Mouse (Mus musculus) CH12.LX (cell line): ENCODE results near the gene Uggt1.

Source experiments
- CHD1 ChIP-seq: IDR thresholded peaks from 2 replicates; pipeline ENCODE4 v1.6.1; 2012; ENCODE audit warnings: low read depth, low read length, improper control_type of control experiment, inconsistent platforms
- CHD2 ChIP-seq: IDR thresholded peaks from 2 replicates; pipeline ENCODE4 v1.6.1; 2011; ENCODE audit warnings: low read length, improper control_type of control experiment
- CTCF ChIP-seq, 2 experiments: IDR thresholded peaks in 1 of 2; conservative IDR thresholded peaks in 1 of 2; 2 replicates each; pipeline ENCODE4 v1.5.1; 2011 to 2012; ENCODE audit warnings: low read depth in 2 of 2, low read length in 2 of 2, improper control_type of control experiment in 1 of 2, inconsistent platforms in 1 of 2, mild to moderate bottlenecking in 1 of 2, moderate library complexity in 1 of 2
- EP300 ChIP-seq: IDR thresholded peaks from 2 replicates; pipeline ENCODE4 v1.6.1; 2011; ENCODE audit warnings: low read length, improper control_type of control experiment
- HCFC1 ChIP-seq: IDR thresholded peaks from 2 replicates; pipeline ENCODE4 v1.6.1; 2012; ENCODE audit warnings: low read depth, mild to moderate bottlenecking, inconsistent platforms, low read length, improper control_type of control experiment
- POLR2A ChIP-seq: IDR thresholded peaks from 2 replicates; pipeline ENCODE4 v1.6.1; 2011; ENCODE audit warnings: low read depth, mild to moderate bottlenecking, improper control_type of control experiment, low read length
- POLR2AphosphoS2 ChIP-seq: IDR thresholded peaks from 2 replicates; pipeline ENCODE4 v1.6.1; 2011; ENCODE audit warnings: low read depth, low read length, improper control_type of control experiment
- SMC3 ChIP-seq: IDR thresholded peaks from 2 replicates; pipeline ENCODE4 v1.6.1; 2011; ENCODE audit warnings: low read depth, low read length, improper control_type of control experiment
- UBTF ChIP-seq: IDR thresholded peaks from 2 replicates; pipeline ENCODE4 v1.6.1; 2012; ENCODE audit warnings: low read depth, mild to moderate bottlenecking, inconsistent platforms, low read length, improper control_type of control experiment, moderate library complexity
- USF1 ChIP-seq: IDR thresholded peaks from 2 replicates; pipeline ENCODE4 v1.6.1; 2014; ENCODE audit warnings: low read depth, mild to moderate bottlenecking, inconsistent platforms, low read length, improper control_type of control experiment

DNA sequence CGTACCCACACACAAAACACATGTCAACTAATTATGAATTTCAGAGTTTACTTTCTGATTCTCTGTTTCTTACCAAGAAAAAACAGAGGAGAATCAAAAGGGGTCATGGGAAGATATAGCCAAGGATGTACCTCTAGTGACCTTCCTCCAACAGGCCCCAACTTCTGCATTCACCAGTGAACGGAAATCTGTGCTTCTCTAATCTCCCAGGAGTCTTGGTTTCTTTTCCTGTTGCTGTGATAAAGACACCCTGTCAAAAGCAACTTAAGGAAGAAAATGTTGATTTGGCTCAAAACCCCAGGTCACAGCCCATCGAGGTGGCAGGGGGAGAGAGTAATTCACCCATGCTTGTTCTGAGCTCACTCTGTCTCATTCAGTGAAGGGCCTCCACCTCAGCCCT is 110.9 kb downstream of the Uggt1 start:
- TF ChIP-seq HCFC1, result no peak
- TF ChIP-seq USF1, result no peak
- no peak for TF ChIP-seq EP300
- TF ChIP-seq SMC3, result no peak
- no peak for TF ChIP-seq CTCF (conservative IDR thresholded peaks at IDR 0.05 in 1 of 2, IDR thresholded peaks at IDR 0.05 in 1 of 2; ENCODE audit: low read depth in 2 of 2, low read length in 2 of 2)
- TF ChIP-seq UBTF, result no peak
- TF ChIP-seq POLR2A, result no peak
- TF ChIP-seq CHD1, result no peak
- TF ChIP-seq POLR2AphosphoS2, result no peak
- no peak for TF ChIP-seq CHD2
